Mouse (Mus musculus) embryonic fibroblast, embryonic 13.5 days (primary cell): ENCODE results near the gene Cdkal1.

Experiments used
- CTCF ChIP-seq: IDR thresholded peaks from 2 replicates; pipeline ENCODE4 v1.5.1; 2011; ENCODE audit warnings: mild to moderate bottlenecking, control low read depth, low read length, moderate library complexity, borderline replicate concordance; ENCODE audit not compliant: insufficient read depth
- POLR2A ChIP-seq: IDR thresholded peaks from 2 replicates; pipeline ENCODE4 v1.6.1; 2011; ENCODE audit warnings: low read depth, mild to moderate bottlenecking, control low read depth, low read length, moderate library complexity

- TF ChIP-seq POLR2A = no peak
- no peak for TF ChIP-seq CTCF
Measured at GRCm38 (mm10) chr13:29514071-29514470, 341.4 kb downstream of the Cdkal1 start.
